Mouse (Mus musculus) olfactory bulb, adult 2 months (tissue): ENCODE measurements around the gene Oaf.

Source experiments
- CTCF ChIP-seq: fragments of 200-500 bp; IDR thresholded peaks from 2 replicates; pipeline ENCODE4 v1.5.1; 2012; ENCODE audit warnings: low read depth, mild to moderate bottlenecking, low read length, moderate library complexity; ENCODE audit not compliant: insufficient read depth
- POLR2A ChIP-seq: fragments of 200-500 bp; IDR thresholded peaks from 2 replicates; pipeline ENCODE4 v1.6.1; 2012; ENCODE audit warnings: mild to moderate bottlenecking, low read depth, low read length, moderate library complexity; ENCODE audit not compliant: insufficient read depth

DNA sequence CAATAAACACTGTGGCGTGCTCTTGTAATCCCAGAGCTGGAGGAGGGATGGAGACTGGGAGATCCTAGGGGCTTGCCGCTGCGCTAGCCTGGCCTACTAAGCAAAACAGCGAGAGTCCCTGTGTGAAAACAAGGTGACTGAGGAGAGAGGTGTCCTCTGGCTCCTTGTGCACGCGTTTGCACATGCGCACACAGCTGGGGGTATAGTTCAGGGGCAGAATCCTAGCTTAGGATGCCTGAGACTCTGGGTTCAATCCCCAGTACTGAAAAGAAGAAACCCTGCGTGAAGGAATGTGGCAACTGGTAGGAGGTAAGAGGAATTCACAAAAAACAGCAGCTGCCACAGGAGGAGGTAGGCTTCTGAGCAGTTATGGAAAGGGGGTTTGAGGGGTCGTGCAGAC, 45.7 kb downstream of the Oaf start:
- TF ChIP-seq CTCF: no peak
- no peak for TF ChIP-seq POLR2A
